Mouse (Mus musculus) midbrain, embryonic 14.5 days (tissue): ENCODE results near the gene Nepn. TPM values are rescaled to one million over a fixed set of nuclear protein-coding genes. Genes with fewer than 3 reads are reported as not detected.

Source experiments
- ATAC-seq: fragments of 200-750 bp; cut with Nextera tagmentation; 2 replicates; pipeline ENCODE4 v1.8.0; 2017; ENCODE audit warnings: moderate number of reproducible peaks, moderate library complexity; ENCODE audit not compliant: low FRiP score, low TSS enrichment
- DNase-seq: peaks from one replicate; pipeline ENCODE4 v3.0.0-alpha.2; 2015
- H3K27ac ChIP-seq: fragments of 300-500 bp; sonication (generic); replicated peaks from 2 replicates; pipeline ENCODE4 v1.5.1; 2014; ENCODE audit warnings: mild to moderate bottlenecking, low read depth, low read length, moderate library complexity
- H3K27me3 ChIP-seq: fragments of 300-500 bp; sonication (generic); 2 replicates; pipeline ENCODE4 v1.6.1; 2014; ENCODE audit warnings: low read length, control low read depth, mixed read lengths; ENCODE audit not compliant: control insufficient read depth, insufficient read depth
- H3K36me3 ChIP-seq: fragments of 300-500 bp; sonication (generic); 2 replicates; pipeline ENCODE4 v1.6.1; 2014; ENCODE audit warnings: low read length, control low read depth; ENCODE audit not compliant: control insufficient read depth, insufficient read depth
- H3K4me1 ChIP-seq: fragments of 300-500 bp; sonication (generic); 2 replicates; pipeline ENCODE4 v1.6.1; 2014; ENCODE audit warnings: mild to moderate bottlenecking, antibody characterized with exemption, low read length, control low read depth; ENCODE audit not compliant: control insufficient read depth, insufficient read depth
- H3K4me2 ChIP-seq: fragments of 300-500 bp; sonication (generic); 2 replicates; pipeline ENCODE4 v1.6.1; 2014; ENCODE audit warnings: mild to moderate bottlenecking, low read length, moderate library complexity
- H3K4me3 ChIP-seq: fragments of 300-500 bp; sonication (generic); replicated peaks from 2 replicates; pipeline ENCODE4 v1.5.1; 2014; ENCODE audit warnings: low read depth, low read length
- H3K9ac ChIP-seq: fragments of 300-500 bp; sonication (generic); replicated peaks from 2 replicates; pipeline ENCODE4 v1.6.1; 2014; ENCODE audit warnings: mild to moderate bottlenecking, low read length, moderate library complexity
- H3K9me3 ChIP-seq: fragments of 300-500 bp; sonication (generic); 2 replicates; pipeline ENCODE4 v1.6.1; 2016; ENCODE audit warnings: low read length, control low read depth, mixed read lengths; ENCODE audit not compliant: control insufficient read depth
- WGBS: fragments of 180-500 bp; shearing (Covaris S2); extraction: QIAGEN DNeasy Blood & Tissue Kit; methylation state at CpG from one replicate; pipeline ENCODE4 v1.1.7; 2014; 5-methylcytosine and 5-hydroxymethylcytosine counted together
- polyA plus RNA-seq: library from polyadenylated mRNA; unstranded; fragments of >200 nt; fragmentation: Nextera tagmentation; extraction: Ambion mirVana; gene quantifications from 2 replicates; pipeline ENCODE4 v1.2.1, GENCODE M21; 2014

Nepn gene
- polyA plus RNA-seq, 1 experiment from 2014 or later: not detected

DNA sequence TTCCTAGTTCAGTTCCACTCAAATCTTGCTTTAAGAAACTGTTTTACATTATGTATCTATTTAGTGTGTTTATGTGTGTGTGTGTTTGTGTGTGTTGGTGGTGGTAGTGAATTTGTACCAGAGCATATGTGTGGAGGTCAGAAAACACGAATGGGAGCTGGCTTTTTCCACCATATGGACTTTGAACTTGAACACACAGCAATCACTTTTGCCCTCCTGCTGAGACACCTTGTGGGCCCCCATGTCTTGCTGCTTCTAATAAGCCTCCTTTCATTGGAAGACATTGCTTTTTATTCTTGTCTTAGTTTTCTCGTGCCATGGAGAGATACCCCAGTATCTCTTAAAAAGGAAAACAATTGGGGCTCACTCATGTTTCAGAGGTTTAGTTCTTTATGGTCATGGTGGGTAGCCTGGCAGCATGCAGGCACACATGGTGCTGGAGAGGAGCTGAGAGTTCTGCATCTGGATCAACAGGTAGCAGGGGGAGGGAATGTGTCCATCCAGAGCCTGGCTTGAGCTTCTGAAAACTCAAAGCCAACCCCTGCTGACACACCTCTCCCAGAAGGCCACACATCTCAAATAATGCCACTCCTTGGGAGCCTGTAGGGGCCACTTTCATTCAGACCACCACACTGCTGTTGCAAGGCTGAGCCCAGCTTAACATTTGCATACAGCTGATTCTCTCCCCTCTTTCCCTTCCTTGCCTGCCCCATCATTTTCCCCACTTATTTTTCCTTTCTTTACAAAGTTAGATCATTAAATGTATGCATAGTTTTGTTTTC is 39.1 kb downstream of the Nepn start:
- no peak overlapping the region for H3K4me3 ChIP-seq
- no peaks in the 10 kb centered on the region for H3K9me3 ChIP-seq
- no peaks in the 10 kb centered on the region for H3K4me1 ChIP-seq
- 44% methylated on average over 2 of the region's 2 CpGs for WGBS
- H3K36me3 ChIP-seq: peaks cover 28% of the 10 kb centered on the region
- H3K27ac ChIP-seq: no peak overlapping the region
- no peak overlapping the region for H3K9ac ChIP-seq
- H3K27me3 ChIP-seq: no peaks in the 10 kb centered on the region
- no peak overlapping the region for H3K4me2 ChIP-seq
- no peak for DNase-seq
- no peak for ATAC-seq

DNA sequence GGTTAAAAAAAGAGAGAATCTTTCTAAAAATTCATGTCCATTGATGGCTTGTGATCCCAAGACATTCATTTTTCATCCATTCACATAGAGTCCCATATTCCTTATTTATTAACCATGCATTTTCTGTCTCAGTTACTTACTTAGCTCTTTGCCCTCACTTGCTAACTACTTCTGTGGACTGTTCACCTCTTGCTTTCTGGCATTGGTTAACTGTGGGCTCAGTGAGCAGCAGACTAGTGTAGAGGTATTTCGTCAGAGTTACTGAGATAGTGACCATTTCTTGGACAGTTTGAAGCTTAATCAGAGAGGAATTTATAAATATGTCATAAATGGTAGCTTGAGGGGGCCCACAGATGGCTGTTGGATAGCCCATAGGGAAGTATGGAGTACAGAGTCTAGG is 42.2 kb downstream of the Nepn start:
- Histone ChIP-seq H3K9me3 (no peaks in the 10 kb centered on the region), H3K4me3 (no peak overlapping the region), H3K9ac (no peak overlapping the region), H3K36me3 (peaks cover 54% of the 10 kb centered on the region), H3K4me2 (no peak overlapping the region), H3K27ac (no peak overlapping the region), H3K27me3 (no peaks in the 10 kb centered on the region), H3K4me1 (no peaks in the 10 kb centered on the region)
- 96% methylated on average over 1 of the region's 1 CpGs for WGBS
- DNase-seq: no peak
- no peak for ATAC-seq

DNA sequence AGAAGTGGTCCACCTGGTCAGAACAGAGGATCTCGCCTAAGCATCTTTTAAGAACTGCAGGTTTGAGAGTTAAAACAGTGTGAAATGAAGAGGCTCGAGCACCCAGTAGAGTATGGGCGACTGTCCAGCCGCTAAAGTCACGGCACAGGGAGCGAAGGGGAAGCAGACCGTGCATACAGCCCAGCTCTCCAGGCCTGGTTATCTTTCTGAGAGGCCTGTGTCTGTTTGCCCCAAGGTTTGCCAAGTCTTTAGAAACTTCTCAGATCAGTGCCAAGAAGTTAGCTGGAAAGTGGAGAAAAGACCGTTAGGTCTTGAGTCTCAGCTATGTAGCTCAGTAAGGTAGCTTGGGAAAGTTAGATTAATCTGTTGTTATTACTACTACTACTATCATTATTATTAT is 46.1 kb downstream of the Nepn start:
- Histone ChIP-seq H3K9me3 (no peaks in the 10 kb centered on the region), H3K27ac (no peak overlapping the region), H3K4me3 (no peak overlapping the region), H3K36me3 (peaks cover 78% of the 10 kb centered on the region), H3K4me2 (no peak overlapping the region), H3K4me1 (no peaks in the 10 kb centered on the region), H3K27me3 (no peaks in the 10 kb centered on the region), H3K9ac (no peak overlapping the region)
- ATAC-seq: no peak
- WGBS: 96% methylated on average over 8 of the region's 8 CpGs
- no peak for DNase-seq

Other genes starting within 250 kb of the Nepn start
- gene Ros1, start 193.7 kb upstream of the Nepn start, polyA plus RNA-seq: not detected in 2 replicates
- 13.2 and 15.8 TPM in 2 replicates for gene Dcbld1, start 155.4 kb upstream of the Nepn start, polyA plus RNA-seq
- gene Gm26741, start 30.2 kb upstream of the Nepn start, polyA plus RNA-seq: not detected in 2 replicates
- gene Gopc, start 6.8 kb upstream of the Nepn start, polyA plus RNA-seq: 19.2 and 24.5 TPM in 2 replicates
- 23.0 and 23.5 TPM in 2 replicates for gene Nus1, start 28.6 kb downstream of the Nepn start, polyA plus RNA-seq